Mouse (Mus musculus): ENCODE measurements at regions not wholly inside any gene's neighbourhood (a gene's known extent, or its start where the extent isn't known, plus 50 kb on each side); places are given as distances from the start of the nearest gene placed in this dataset.

- TF ChIP-seq ZNF384 (IDR thresholded peaks at IDR 0.05; ENCODE audit: low read depth, low read length) = no peak
- no peak for TF ChIP-seq MAFK (IDR thresholded peaks at IDR 0.05; ENCODE audit: insufficient read depth, low read depth, low read length)
These were observed 135.0 kb upstream of the Lrrn1 start for GRCm38 (mm10) chr6:107394611-107395010.
